Mouse (Mus musculus) adrenal gland, postnatal 36 days (tissue): Measurements from ENCODE around the gene Olfr675. TPM values are rescaled to one million over a fixed set of nuclear protein-coding genes. Genes with fewer than 3 reads are reported as not detected.
"Not testable (repeated sequence)": the region's sequence is repeated elsewhere in the genome, so short reads cannot be mapped to it uniquely, and the experiment has no call there.

Experiments
- DNase-seq, 2 experiments: peaks; one replicate each; pipeline ENCODE4 v3.0.0; 2021; ENCODE audit warnings: mixed read lengths in 1 of 2
- long read RNA-seq, 2 experiments: library from polyadenylated mRNA; stranded (forward); transcript quantifications; one replicate each; pipeline ENCODE4 v2.0.0; 2021; ENCODE audit warnings: borderline sequencing depth in 2 of 2
- total RNA-seq, 2 experiments: library from RNA; stranded (reverse); gene quantifications; 2 replicates each; pipeline ENCODE4 v1.2.3; 2021

Gene Olfr675
- not detected for total RNA-seq
- long read RNA-seq, experiment 1, result 0 reads
- long read RNA-seq, experiment 2, result 0 reads

DNA sequence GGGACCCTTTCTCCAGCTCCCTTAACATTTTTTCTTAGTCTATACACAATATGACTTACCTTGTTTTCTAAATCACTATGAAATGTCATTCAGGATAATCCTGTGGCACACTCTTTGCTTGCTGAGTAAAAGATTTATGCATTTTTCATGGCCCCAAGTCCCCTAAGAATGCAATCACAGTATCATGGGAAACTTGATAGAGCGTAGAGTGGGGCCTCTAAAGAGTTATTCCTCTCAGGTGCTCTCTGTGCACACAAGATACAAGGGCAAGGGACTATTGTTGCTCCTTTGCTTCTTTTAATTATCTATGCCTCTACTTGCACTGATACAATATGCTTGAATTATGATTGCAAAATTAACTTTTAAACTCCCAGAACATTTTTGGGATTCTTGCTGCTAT is at the start of gene Olfr675:
Gene Olfr675, minus strand, starts transcription at position 101 of the 400 bp plus-strand sequence.
- DNase-seq, result no peak

DNA sequence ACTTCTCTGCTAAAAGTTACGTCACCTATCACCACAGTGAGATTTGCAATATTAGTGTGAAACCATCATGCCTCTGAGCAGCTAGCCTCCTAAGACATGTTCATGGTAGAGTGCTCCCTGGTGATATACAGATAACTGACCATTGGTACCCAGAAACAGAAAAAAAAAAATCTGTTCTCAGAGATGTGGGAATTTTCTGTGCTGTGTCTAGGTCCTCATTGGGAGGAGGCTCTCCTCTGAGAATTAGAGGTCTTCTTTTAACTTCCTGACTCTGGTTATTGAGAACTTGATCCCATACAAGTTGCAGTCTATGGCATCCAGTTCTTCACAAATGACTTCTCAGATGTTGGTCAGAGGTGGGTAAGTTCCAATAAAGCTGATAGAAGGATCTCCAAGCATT is 35.9 kb upstream of the Olfr675 start, which contains the start of gene Olfr678:
Gene Olfr678, plus strand, starts transcription at position 301 of the 400 bp plus-strand sequence.
- DNase-seq, result no peak

DNA sequence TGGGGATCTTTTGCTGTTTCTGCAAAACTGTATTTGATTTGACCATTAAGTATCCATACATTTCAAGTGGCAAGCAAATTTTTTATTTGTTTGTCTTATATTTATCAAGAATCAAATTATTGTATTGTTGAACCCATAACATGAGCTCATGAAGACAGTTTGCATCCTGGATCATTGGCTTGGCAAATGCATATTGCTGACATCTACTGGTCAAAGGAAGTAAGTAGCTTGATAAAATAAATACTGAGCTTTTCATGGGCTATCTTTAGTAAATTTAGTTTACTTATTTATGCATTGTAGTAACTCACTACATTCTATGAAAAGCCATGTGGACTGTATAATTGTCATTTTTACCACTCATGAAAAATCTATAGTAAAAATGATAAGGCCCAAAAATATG is 30.7 kb upstream of the Olfr675 start:
- DNase-seq, result no peak

DNA sequence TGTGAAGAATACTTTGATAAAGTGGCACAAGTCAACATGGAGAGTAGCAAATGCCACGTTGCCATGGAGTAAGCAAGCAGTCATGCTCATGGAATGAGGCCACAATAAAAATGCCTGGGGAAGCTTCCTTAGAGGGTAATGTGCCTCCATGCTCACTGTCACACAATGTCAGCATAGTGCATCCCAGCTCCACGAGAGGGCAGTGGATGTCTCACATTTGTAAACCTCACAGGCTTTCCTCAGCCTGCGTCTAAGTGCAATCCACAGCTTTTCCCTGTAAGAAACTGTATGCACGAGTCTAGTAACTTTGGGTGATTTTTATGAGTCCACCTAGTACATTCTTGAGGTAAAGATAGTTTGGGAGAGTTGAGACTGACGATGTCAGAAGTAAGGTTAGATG is 5.6 kb upstream of the Olfr675 start:
- not testable (repeated sequence) for DNase-seq

DNA sequence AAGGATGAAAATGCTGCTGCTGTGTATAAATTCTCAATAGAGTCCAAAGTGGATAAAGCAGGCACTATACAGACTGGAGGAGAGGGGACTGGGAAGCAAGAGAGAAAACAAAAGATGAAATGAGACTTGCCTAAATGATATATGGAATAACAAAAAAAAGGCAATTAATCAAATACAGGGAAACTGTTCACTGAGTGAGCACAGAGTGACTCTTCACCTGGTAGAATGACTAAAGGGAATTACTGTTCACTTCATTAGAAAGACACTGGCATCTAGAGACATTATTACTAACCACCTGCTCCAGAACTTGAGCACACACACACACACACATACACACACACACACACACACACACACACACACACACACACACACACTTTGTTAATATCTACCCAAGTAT is 4.1 kb upstream of the Olfr675 start, which contains the start of gene Olfr676:
Gene Olfr676, plus strand, starts transcription at position 301 of the 400 bp plus-strand sequence.
- DNase-seq, result no peak

DNA sequence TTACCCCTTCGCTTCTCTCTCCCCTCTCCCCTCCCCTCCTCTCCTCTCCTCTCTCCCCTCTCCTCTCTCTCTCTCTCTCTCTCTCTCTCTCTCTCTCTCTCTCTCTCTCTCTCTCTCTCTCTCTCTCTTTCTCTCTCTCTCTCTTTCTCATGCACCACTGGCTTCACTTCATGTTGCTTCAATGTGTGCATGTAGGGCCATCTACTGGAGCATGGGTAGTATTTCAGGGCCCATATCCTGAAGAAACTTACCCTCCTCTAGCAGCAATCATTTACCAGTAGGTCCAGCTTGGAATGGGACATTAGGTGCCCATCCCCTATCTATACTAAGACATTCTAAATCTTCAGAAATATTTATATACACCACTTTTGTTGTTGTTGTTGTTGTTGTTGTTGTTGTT is 5.7 kb downstream of the Olfr675 start:
- DNase-seq, result no peak

DNA sequence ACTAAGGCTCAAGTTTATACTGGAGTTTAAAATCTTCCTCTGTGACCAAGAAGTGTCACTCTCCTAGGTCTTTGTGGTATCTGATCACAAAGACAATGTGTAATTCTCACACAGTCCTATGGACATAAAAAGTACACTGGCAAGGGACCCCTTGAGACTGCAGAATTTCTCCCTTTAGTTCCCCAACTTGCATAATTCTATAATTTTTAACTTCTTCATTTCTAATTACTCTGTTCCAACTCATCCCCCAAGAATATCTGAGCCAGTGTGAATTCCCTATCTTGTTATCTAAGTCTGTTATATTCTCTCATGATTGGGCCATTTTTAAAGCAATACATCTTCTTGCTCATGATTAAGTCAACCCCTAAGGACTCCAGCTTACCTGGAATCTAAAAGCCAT is 26.3 kb downstream of the Olfr675 start, which contains the start of gene Olfr672:
Gene Olfr672, minus strand, starts transcription at position 101 of the 400 bp plus-strand sequence.
- DNase-seq, result no peak

DNA sequence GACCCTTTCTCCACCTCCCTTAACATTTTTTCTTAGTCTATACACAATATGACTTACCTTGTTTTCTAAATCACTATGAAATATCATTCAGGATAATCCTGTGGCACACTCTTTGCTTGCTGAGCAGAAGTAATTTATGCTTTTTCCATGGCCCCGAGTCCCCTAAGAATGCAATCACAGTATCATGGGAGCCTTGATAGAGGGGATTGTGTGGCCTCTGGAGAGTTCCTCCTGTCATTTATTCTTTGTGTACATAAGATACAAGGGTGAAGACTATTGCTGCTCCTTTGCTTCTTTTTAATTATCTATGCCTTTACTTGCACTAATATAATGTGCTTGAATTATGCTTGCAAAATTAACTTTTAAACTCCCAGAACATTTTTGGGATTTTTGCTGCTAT is 49.2 kb downstream of the Olfr675 start, which contains the start of gene Olfr671:
Gene Olfr671, minus strand, starts transcription at position 101 of the 400 bp plus-strand sequence.
- DNase-seq, result no peak

GRCm38 (mm10) chr7:104972507-104972906 is 55.8 kb downstream of the Olfr675 start:
- not testable (repeated sequence) for DNase-seq

Other genes with a start within 250 kb of the Olfr675 start
- under 1 TPM in 1 of 2 experiments, not detected in 1; 0.20 TPM for gene Usp17lb, start 185.9 kb downstream of the Olfr675 start, total RNA-seq
- gene Usp17la, start 171.5 kb downstream of the Olfr675 start, total RNA-seq, result not detected
- gene Olfr665, start 150.4 kb downstream of the Olfr675 start, total RNA-seq, result not detected
- gene Olfr666, start 132.5 kb downstream of the Olfr675 start, total RNA-seq, result not detected
- gene Olfr667, start 107.0 kb downstream of the Olfr675 start, total RNA-seq, result not detected
- not detected for gene Olfr668, start 100.4 kb downstream of the Olfr675 start, total RNA-seq
- not detected for gene Olfr669, start 94.2 kb downstream of the Olfr675 start, total RNA-seq
- not detected for gene Olfr670, start 65.8 kb downstream of the Olfr675 start, total RNA-seq
- not detected for gene Olfr671, start 49.3 kb downstream of the Olfr675 start, total RNA-seq
- gene Olfr672, start 26.4 kb downstream of the Olfr675 start, total RNA-seq, result not detected
- gene Olfr676, start 4.2 kb upstream of the Olfr675 start, total RNA-seq, result not detected
- not detected for gene Olfr677, start 22.9 kb upstream of the Olfr675 start, total RNA-seq
- not detected for gene Olfr678, start 36.0 kb upstream of the Olfr675 start, total RNA-seq
- not detected for gene Olfr679, start 52.7 kb upstream of the Olfr675 start, total RNA-seq
- gene Olfr680-ps1, start 64.4 kb upstream of the Olfr675 start, total RNA-seq, result not detected
- gene Olfr681, start 88.4 kb upstream of the Olfr675 start, total RNA-seq, result not detected
- not detected for gene Olfr683, start 118.6 kb upstream of the Olfr675 start, total RNA-seq
- gene Olfr684, start 135.2 kb upstream of the Olfr675 start, total RNA-seq, result not detected
- not detected for gene Olfr685, start 157.6 kb upstream of the Olfr675 start, total RNA-seq
- gene Olfr686, start 179.0 kb upstream of the Olfr675 start, total RNA-seq, result not detected